Mouse (Mus musculus) hindbrain, embryonic 11.5 days (tissue): Measurements from ENCODE around the gene Fitm2. TPM values are rescaled to one million over a fixed set of nuclear protein-coding genes. Genes with fewer than 3 reads are reported as not detected.

Source experiments
- ATAC-seq: fragments of 200-750 bp; cut with Nextera tagmentation; 2 replicates; pipeline ENCODE4 v1.8.0; 2017; ENCODE audit warnings: mild to moderate bottlenecking, moderate TSS enrichment, moderate library complexity; ENCODE audit not compliant: low FRiP score
- DNase-seq: peaks from one replicate; pipeline ENCODE4 v3.0.0-alpha.2; 2015; ENCODE audit warnings: low spot score
- H3K27ac ChIP-seq: fragments of 300-500 bp; sonication (generic); 2 replicates; pipeline ENCODE4 v1.5.1; 2014; ENCODE audit warnings: mild to moderate bottlenecking, low read depth, low read length
- H3K27me3 ChIP-seq: fragments of 300-500 bp; sonication (generic); 2 replicates; pipeline ENCODE4 v1.6.1; 2014; ENCODE audit warnings: mild to moderate bottlenecking, low read length, moderate library complexity, mixed read lengths; ENCODE audit not compliant: control insufficient read depth, insufficient read depth
- H3K36me3 ChIP-seq: fragments of 300-500 bp; sonication (generic); 2 replicates; pipeline ENCODE4 v1.6.1; 2014; ENCODE audit warnings: mild to moderate bottlenecking, low read length, moderate library complexity, mixed read lengths; ENCODE audit not compliant: control insufficient read depth, insufficient read depth
- H3K4me1 ChIP-seq: fragments of 300-500 bp; sonication (generic); replicated peaks from 2 replicates; pipeline ENCODE4 v1.6.1; 2014; ENCODE audit warnings: low read length, mixed read lengths; ENCODE audit not compliant: control insufficient read depth, insufficient read depth
- H3K4me2 ChIP-seq: fragments of 300-500 bp; sonication (generic); replicated peaks from 2 replicates; pipeline ENCODE4 v1.6.1; 2014; ENCODE audit warnings: mild to moderate bottlenecking, low read depth, low read length
- H3K4me3 ChIP-seq: fragments of 300-500 bp; sonication (generic); 2 replicates; pipeline ENCODE4 v1.5.1; 2014; ENCODE audit warnings: low read depth, low read length
- H3K9ac ChIP-seq: fragments of 300-500 bp; sonication (generic); 2 replicates; pipeline ENCODE4 v1.6.1; 2014; ENCODE audit warnings: low read depth, low read length
- H3K9me3 ChIP-seq: fragments of 300-500 bp; sonication (generic); 2 replicates; pipeline ENCODE4 v1.6.1; 2016; ENCODE audit warnings: low read length; ENCODE audit not compliant: control insufficient read depth
- WGBS: fragments of 180-500 bp; shearing (Covaris S2); extraction: QIAGEN DNeasy Blood & Tissue Kit; methylation state at CpG from one replicate; pipeline ENCODE4 v1.1.7; 2014; 5-methylcytosine and 5-hydroxymethylcytosine counted together
- polyA plus RNA-seq: library from polyadenylated mRNA; unstranded; fragments of >200 nt; fragmentation: Nextera tagmentation; extraction: Ambion mirVana; gene quantifications from 2 replicates; pipeline ENCODE4 v1.2.1, GENCODE M21; 2014

The Fitm2 gene
- polyA plus RNA-seq, 1 experiment from 2014 or later = 8.0 TPM

DNA sequence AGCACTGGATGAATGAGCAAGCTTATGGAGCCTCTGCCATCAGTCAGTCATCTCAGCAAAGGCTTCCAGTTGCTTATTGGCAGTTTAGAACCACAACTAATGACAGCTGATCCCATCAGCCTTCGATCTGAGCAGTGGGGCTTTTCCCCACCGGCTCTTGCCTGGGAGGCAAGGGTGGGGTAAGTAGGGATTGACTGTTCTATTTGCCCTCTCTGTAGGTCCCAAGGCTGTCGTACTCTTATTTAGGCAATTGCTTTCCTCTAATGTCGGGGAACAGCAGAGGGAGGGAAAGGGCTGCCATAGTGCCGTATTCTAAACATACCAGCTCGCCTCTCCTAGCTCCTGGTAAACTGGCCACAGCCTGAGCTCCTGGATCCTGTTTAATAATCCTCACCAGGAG, 47.8 kb downstream of the Fitm2 start, which contains the start of gene Oser1:
Gene Oser1, minus strand, starts transcription at position 101 of the 400 bp plus-strand sequence.
- WGBS = 83% methylated on average over 6 of the region's 6 CpGs
- ATAC-seq = no peak
- DNase-seq = no peak

DNA sequence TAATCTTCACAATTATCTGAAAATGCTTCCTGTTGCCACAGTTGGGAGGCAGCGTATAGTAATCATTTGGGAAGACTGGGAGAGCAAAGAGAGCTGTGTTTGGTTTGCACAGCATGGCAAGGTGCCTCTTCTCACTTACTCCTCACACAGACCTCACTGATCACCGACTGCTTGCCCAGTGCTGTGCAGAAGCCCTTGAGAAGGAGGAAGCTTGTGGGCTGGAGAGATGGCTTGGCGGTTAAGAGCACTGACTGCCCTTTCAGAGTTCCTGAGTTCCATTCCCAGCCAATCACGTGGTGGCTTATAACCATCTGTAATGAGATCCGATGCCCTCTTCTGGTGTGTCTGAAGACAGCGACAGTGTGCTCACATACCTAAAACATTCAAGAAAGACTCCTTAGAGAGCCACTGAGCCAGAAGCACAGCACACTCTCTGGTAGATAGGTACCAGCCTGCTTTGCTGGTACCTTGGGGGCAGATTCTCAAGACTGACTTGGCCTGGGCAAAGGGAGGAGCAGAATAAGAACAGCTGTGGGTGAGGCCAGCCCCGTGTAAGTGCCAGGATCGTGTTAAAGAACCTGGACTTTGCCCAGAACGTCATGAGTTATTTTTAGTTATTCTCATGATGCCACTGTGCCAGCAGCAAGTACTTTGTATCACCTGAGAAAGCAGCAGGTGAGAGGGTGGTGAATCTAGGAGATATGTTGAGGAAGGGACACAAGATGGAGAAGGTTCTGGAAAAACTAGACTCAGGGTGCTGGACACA, 49.4 kb downstream of the Fitm2 start:
- ATAC-seq = no peak
- 89% methylated on average over 9 of the region's 9 CpGs for WGBS
- H3K36me3 ChIP-seq = no peaks in the 10 kb centered on the region

More for the DNA sequence above, 47.8 kb downstream of the Fitm2 start, which contains the start of gene Oser1:
- Histone ChIP-seq H3K9me3 (no peaks in the 10 kb centered on the region), H3K4me1 (no peaks in the 10 kb centered on the region), H3K4me3 (no peak within 1 kb of the TSS), H3K4me2 (no peak within 1 kb of the TSS), H3K36me3 (no peaks in the 10 kb centered on the region), H3K27me3 (no peaks in the 10 kb centered on the region), H3K9ac (no peak within 1 kb of the TSS), H3K27ac (no peak within 1 kb of the TSS)

DNA sequence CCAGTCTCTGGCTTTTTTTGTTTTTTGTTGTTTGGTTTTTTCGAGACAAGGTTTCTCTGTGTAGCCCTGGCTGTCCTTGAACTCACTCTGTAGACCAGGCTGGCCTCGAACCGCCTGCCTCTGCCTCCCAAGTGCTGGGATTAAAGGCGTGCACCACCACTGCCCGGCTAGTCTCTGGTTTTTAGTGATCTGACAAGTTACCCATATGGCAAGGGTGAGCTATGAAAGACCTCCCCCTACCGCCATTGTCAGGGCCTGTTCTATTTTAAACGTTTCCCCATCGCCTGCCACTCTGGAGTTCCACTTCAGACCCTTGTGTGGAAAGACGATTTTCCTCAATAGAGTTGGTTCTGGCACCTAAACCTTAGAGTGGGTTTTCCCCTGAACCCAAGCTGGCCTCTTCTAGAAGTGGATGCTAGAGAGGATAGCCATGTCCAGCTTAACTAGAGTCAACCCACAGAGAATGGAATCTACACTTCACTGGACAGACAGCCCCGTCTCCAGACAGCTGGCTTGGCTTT, 52.0 kb downstream of the Fitm2 start:
- H3K9ac ChIP-seq = no peak overlapping the region; the same call in 1 of the 2 replicates
- H3K4me3 ChIP-seq = peak overlapping the region; percentile 99
- no peaks in the 10 kb centered on the region for H3K27me3 ChIP-seq
- H3K4me2 ChIP-seq = peak overlapping the region; percentile 46
- WGBS = 41% methylated on average over 10 of the region's 10 CpGs
- ATAC-seq = no peak
- no peak for DNase-seq
- H3K4me1 ChIP-seq = 0 out of 2 replicates have a peak, but pooled peaks cover 2% of the 10 kb centered on the region
- H3K36me3 ChIP-seq = no peaks in the 10 kb centered on the region
- no peaks in the 10 kb centered on the region for H3K9me3 ChIP-seq
- H3K27ac ChIP-seq = no peak overlapping the region

More for the DNA sequence above, 49.4 kb downstream of the Fitm2 start:
- H3K9me3 ChIP-seq = no peaks in the 10 kb centered on the region
- no peak for DNase-seq
- H3K9ac ChIP-seq = no peak overlapping the region
- H3K27me3 ChIP-seq = no peaks in the 10 kb centered on the region
- no peak overlapping the region for H3K4me2 ChIP-seq
- 0 out of 2 replicates have a peak, but pooled peaks cover 2% of the 10 kb centered on the region for H3K4me1 ChIP-seq
- no peak overlapping the region for H3K4me3 ChIP-seq
- H3K27ac ChIP-seq = no peak overlapping the region

DNA sequence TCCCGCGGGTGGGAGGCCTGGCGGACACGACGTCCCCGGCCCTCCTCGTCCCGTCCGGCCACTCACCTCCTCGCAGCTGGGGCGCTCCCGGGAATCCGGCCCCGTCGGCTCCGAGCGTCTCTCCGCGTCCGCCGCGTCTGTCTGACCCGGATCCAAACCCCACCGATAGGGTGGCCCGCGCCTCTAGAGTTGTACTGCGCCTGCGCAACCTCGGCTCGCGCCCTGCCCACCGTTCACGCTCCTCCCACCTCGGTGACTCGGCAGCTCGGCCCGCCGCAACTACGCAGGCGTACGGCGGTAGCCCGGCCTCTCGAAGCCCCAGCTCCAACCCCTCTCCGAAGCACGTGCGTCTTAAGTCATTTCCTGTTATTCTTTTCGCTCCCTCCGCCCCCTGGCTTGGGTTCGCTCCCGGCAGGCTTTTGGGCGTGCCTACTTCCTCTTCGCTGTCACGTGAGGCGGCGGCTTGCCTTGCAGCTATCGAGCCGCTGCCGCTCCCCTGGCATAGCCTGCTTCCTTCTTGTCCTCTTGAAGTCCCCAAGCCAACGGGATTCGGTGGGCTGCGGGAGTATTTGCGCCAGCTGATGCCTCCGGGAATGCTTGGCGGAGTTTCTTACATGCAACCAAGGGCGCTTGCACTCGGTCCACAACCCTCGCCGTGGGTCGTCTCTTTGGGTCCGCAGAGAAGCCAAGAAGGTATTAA, 52.9 kb downstream of the Fitm2 start:
- no peaks in the 10 kb centered on the region for H3K9me3 ChIP-seq
- no peaks in the 10 kb centered on the region for H3K36me3 ChIP-seq
- H3K27me3 ChIP-seq = no peaks in the 10 kb centered on the region
- H3K4me1 ChIP-seq = 0 out of 2 replicates have a peak, but pooled peaks cover 2% of the 10 kb centered on the region
- ATAC-seq (peak; percentile 99), DNase-seq (peak; percentile 97)
- H3K27ac ChIP-seq = peak overlapping the region; percentile 60; the same call in 1 of the 2 replicates
- H3K9ac ChIP-seq = peak overlapping the region; percentile 85
- H3K4me2 ChIP-seq = peak overlapping the region; percentile 85
- 2% methylated on average over 70 of the region's 71 CpGs for WGBS
- H3K4me3 ChIP-seq = peak overlapping the region; percentile 99

DNA sequence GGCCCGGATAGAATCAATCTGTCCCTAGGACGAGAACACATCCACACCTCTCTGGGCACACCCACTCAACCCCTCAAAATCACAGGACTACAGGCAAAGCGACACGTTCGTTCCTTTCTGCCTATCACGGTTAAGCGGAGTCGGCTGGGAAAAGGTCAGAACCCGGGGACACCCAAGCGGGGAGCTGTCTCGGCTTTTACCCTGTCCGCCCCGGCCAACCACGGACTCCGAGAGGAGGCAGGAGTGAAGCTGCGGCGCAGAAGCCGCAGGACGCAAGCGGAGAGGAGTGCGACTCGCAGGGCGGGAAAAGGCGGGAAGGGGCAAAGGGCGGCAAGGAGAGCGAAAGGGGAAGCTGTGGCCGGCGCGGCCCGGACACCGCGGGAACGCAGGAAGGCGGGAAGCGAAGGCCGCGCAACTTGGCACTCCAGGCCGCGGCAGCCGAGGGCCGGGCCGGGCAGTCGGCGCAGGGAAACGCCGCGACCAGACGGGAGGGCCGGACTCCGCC, 53.5 kb downstream of the Fitm2 start:
- peak; percentile 62 for DNase-seq
- peak; percentile 1; the same call in 1 of the 2 replicates for ATAC-seq
- Histone ChIP-seq H3K27me3 (no peaks in the 10 kb centered on the region), H3K27ac (peak overlapping the region; percentile 24; the same call in 1 of the 2 replicates), H3K9ac (peak overlapping the region; percentile 85), H3K36me3 (no peaks in the 10 kb centered on the region), H3K4me2 (peak overlapping the region; percentile 85), H3K9me3 (no peaks in the 10 kb centered on the region), H3K4me3 (peak overlapping the region; percentile 99), H3K4me1 (0 out of 2 replicates have a peak, but pooled peaks cover 2% of the 10 kb centered on the region)
- WGBS = under 1% methylated on average over 49 of the region's 50 CpGs

DNA sequence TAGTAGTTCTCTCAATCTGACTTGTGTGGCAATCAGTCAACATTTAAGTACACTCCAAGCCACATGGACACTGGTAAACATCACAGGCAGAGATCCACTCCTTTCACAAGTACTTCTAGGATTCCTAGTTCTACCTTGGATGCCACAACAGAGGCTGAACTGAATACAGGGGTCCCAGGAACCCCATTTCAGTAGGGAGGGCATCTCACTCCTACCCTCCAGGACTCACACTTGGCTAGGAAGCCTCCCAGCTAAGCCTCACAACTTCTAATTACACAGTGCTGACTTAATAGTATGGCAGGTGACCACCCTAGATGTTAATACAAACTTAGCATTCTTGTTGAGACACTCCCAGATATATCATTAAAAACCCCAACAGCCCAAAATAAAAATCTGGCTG, 54.6 kb downstream of the Fitm2 start:
- Histone ChIP-seq H3K4me2 (peak overlapping the region; percentile 85; the same call in 1 of the 2 replicates), H3K27ac (no peak overlapping the region), H3K4me3 (peak overlapping the region; percentile 99), H3K4me1 (0 out of 2 replicates have a peak, but pooled peaks cover 2% of the 10 kb centered on the region), H3K9ac (no peak overlapping the region; the same call in 1 of the 2 replicates), H3K9me3 (no peaks in the 10 kb centered on the region), H3K27me3 (no peaks in the 10 kb centered on the region), H3K36me3 (no peaks in the 10 kb centered on the region)
- ATAC-seq (no peak), DNase-seq (no peak)

DNA sequence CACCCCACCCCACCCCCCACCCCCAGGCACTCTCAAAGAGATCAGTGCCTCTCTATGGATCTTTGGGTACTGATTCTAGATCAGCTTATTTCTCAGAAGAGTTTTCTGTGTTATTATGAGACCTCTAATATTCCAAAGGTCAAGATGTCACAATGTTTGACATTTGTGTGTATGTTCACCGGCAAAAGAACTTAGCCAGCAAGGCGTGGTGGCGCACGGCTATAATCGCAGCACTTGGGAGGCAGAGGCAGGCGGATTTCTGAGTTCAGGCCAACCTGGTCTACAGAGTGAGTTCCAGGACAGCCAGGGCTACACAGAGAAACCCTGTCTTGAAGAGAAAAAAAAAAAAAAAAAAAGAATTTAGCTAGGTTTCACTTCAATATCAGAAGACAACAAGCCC, 55.4 kb downstream of the Fitm2 start:
- H3K4me1 ChIP-seq = 0 out of 2 replicates have a peak, but pooled peaks cover 2% of the 10 kb centered on the region
- DNase-seq (no peak), ATAC-seq (no peak)
- WGBS = 96% methylated on average over 6 of the region's 6 CpGs
- H3K9ac ChIP-seq = no peak overlapping the region
- no peak overlapping the region for H3K27ac ChIP-seq
- H3K36me3 ChIP-seq = no peaks in the 10 kb centered on the region
- H3K9me3 ChIP-seq = no peaks in the 10 kb centered on the region
- H3K4me3 ChIP-seq = no peak overlapping the region
- no peak overlapping the region for H3K4me2 ChIP-seq
- H3K27me3 ChIP-seq = no peaks in the 10 kb centered on the region
